Mouse (Mus musculus): ENCODE measurements at regions not wholly inside any gene's neighbourhood (a gene's known extent, or its start where the extent isn't known, plus 50 kb on each side); places are given as distances from the start of the nearest gene placed in this dataset.

- peak; percentile 16 to 48 for DNase-seq (ENCODE audit: low spot score in 2 of 2)
These were observed 987.8 kb downstream of the Pcdh7 start for GRCm38 (mm10) chr5:58705561-58705960.

DNA sequence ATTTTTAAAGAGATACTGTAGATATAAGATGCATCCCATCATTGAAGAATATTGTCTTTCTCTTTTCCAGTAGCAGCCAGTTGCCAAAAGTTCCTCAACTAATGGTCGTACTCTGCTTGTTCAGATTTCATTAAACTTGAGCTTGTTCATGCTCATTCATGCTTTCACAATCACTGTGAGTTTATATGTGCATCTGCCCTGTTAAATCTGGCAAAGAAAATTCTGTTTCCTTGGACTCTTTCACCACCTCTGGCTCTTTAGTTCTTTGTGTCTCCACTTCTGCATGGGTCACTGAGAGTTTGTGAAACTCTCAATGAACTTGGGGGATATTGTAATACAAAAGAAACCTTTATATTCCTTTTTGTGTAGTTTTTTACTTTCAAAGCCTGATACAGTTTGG is 994.6 kb downstream of the Pcdh7 start:
- TF ChIP-seq CTCF (conservative IDR thresholded peaks at IDR 0.05) = no peak
- no peak for DNase-seq (ENCODE audit: low spot score in 2 of 2)
- Histone ChIP-seq H3K27ac (no peak overlapping the region), H3K4me3 (no peak overlapping the region)

More at GRCm38 (mm10) chr5:58705561-58705960, 987.8 kb downstream of the Pcdh7 start:
- Histone ChIP-seq H3K4me3 (no peak overlapping the region), H3K27ac (peak overlapping the region; percentile 47)
- TF ChIP-seq CTCF (conservative IDR thresholded peaks at IDR 0.05) = no peak

GRCm38 (mm10) chr5:58733366-58733765 is 1015.6 kb downstream of the Pcdh7 start:
- no peak for DNase-seq (ENCODE audit: low spot score in 2 of 2)
- Histone ChIP-seq H3K27ac (no peak overlapping the region), H3K4me3 (no peak overlapping the region)
- TF ChIP-seq CTCF (conservative IDR thresholded peaks at IDR 0.05) = no peak

DNA sequence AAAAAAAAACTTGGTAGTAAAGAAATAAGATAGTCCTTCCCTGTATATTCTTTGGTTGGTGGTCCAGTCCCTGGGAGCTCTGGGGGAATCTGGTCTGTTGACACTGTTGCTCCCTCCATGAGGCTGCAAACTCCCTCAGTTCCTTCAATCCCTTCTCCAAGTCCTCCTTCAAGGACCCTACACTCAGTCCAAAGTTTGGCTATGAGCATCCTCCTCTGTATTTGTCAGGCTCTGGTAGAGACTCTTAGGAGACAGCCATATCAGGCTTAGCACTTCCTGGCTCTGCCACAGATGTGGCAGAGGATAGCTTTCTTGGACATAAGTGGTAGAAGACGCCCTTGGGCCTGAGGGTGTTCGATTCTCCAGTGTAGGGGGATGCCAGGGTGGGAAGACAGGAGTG is 1016.2 kb downstream of the Pcdh7 start:
- no peak overlapping the region for H3K4me3 ChIP-seq
- TF ChIP-seq CTCF (conservative IDR thresholded peaks at IDR 0.05) = no peak
- H3K27ac ChIP-seq = no peak overlapping the region
- no peak for DNase-seq (ENCODE audit: low spot score in 2 of 2)

GRCm38 (mm10) chr5:58736610-58737009 is 1018.8 kb downstream of the Pcdh7 start:
- peak; percentile 90 for TF ChIP-seq CTCF (conservative IDR thresholded peaks at IDR 0.05)
- H3K4me3 ChIP-seq = no peak overlapping the region
- H3K27ac ChIP-seq = no peak overlapping the region
- peak; percentile 39 to 83 for DNase-seq (ENCODE audit: low spot score in 2 of 2)

- H3K27ac ChIP-seq = no peak overlapping the region
- no peak for TF ChIP-seq CTCF (conservative IDR thresholded peaks at IDR 0.05)
- DNase-seq (ENCODE audit: low spot score in 2 of 2) = no peak
These were observed 1019.6 kb downstream of the Pcdh7 start for GRCm38 (mm10) chr5:58737264-58737883.

GRCm38 (mm10) chr5:58738041-58738440 is 1020.3 kb downstream of the Pcdh7 start:
- Histone ChIP-seq H3K27ac (no peak overlapping the region), H3K4me3 (no peak overlapping the region)
- DNase-seq (ENCODE audit: low spot score in 2 of 2) = no peak
- TF ChIP-seq CTCF (conservative IDR thresholded peaks at IDR 0.05) = no peak

More at GRCm38 (mm10) chr5:58737264-58737883, 1019.6 kb downstream of the Pcdh7 start:
- H3K4me3 ChIP-seq = no peak overlapping the region

GRCm38 (mm10) chr5:58740759-58741158 is 1023.0 kb downstream of the Pcdh7 start:
- no peak for DNase-seq (ENCODE audit: low spot score in 2 of 2)
- Histone ChIP-seq H3K4me3 (no peak overlapping the region), H3K27ac (no peak overlapping the region)
- TF ChIP-seq CTCF (conservative IDR thresholded peaks at IDR 0.05) = no peak

DNA sequence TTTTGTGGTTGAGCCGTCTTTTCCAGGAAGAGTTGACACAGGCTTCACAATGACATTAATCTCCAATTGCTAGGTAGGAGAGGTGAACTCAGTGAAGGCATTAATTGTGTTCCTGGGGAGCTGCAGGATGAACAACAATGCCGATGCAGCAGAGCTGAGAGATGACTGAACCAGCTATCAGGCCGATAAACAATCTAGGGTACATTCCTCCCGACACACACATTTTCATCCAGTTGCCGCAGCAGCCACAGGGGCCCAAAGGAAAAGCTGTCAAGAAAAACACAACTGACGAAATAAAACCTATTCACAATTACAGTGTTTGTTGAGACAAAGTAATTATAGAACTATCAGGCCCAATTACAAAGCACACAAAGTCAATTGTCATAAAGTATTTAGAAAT is 1029.9 kb downstream of the Pcdh7 start:
- Histone ChIP-seq H3K4me3 (no peak overlapping the region), H3K27ac (no peak overlapping the region)
- no peak for TF ChIP-seq CTCF (conservative IDR thresholded peaks at IDR 0.05)
- DNase-seq (ENCODE audit: low spot score in 2 of 2) = no peak

DNA sequence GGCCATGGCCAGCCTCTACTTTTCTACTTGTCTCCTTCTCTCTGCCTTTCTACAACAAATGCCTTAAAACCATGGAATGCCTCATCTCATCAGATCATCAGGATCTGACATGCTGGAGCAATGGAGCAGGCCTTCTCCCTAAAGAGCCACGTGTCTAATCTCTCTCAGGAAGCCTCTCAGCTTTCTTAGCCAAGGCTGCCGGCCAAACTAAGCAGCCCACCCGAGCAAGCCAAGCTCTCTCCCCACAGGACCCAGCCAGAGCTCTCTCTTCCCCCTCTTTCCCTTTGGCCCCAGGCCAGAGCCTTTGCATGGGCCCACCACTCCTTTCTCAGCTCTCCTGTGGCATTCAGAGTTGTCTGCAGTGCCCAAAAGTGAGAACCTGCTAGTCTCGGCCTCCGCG is 1034.0 kb downstream of the Pcdh7 start:
- no peak for DNase-seq (ENCODE audit: low spot score in 2 of 2)
- Histone ChIP-seq H3K27ac (no peak overlapping the region), H3K4me3 (no peak overlapping the region)
- no peak for TF ChIP-seq CTCF (conservative IDR thresholded peaks at IDR 0.05)

Measured in layer of hippocampus, adult 2 months (tissue).